Mouse (Mus musculus): ENCODE data around the gene Vrk1.

The Vrk1 gene

DNA sequence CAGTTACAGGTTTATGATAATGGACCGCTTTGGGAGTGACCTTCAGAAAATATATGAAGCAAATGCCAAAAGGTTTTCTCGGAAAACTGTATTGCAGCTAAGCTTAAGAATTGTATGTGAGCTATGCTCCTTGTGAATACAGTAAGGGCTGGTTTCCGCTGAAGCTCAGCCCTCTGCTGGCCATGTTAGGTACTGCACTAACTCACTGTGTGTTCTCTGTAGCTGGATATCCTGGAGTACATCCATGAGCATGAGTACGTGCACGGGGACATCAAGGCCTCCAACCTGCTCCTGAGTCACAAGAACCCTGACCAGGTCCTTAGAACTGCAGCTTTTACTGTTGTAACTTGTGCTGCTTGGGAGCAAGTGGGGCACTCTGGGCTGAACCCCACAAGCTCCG, 45.8 kb downstream of the Vrk1 start:
- peak; percentile 63 to 73 for DNase-seq

DNA sequence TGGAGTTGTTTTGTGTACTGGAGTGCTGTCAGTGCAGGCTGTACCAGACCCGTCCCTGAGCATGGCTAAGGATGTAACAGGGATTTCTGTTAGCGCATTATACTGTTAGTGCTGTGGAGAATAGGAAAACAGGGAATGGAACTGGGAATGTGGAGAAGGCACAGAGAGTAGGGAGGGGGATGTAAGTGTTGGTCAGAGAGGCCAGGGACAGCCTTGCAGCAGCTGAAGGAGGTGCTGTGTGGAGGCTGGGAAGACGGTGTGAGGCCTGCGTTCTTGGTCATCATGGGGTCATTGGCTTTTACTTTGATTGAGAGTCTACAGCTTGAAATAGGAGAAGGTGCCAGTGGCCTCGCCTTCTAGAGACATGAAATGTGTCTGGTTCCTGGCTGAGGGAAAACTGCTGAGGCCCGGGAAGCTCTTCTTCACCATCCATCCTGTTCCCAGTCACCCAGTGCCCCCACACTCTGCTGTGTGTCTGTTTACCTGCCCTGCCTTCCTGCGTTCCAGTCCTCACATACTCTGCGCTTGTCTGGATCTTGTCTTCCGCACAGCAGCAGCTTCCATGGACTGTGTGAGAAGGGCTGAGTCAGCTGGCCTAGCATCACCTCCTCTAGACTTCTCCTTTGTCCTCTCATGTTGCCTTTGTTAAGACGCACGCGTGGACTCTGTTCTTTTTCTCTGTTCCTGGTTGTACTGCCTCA, 50.0 kb downstream of the Vrk1 start:
- DNase-seq, result no peak

DNA sequence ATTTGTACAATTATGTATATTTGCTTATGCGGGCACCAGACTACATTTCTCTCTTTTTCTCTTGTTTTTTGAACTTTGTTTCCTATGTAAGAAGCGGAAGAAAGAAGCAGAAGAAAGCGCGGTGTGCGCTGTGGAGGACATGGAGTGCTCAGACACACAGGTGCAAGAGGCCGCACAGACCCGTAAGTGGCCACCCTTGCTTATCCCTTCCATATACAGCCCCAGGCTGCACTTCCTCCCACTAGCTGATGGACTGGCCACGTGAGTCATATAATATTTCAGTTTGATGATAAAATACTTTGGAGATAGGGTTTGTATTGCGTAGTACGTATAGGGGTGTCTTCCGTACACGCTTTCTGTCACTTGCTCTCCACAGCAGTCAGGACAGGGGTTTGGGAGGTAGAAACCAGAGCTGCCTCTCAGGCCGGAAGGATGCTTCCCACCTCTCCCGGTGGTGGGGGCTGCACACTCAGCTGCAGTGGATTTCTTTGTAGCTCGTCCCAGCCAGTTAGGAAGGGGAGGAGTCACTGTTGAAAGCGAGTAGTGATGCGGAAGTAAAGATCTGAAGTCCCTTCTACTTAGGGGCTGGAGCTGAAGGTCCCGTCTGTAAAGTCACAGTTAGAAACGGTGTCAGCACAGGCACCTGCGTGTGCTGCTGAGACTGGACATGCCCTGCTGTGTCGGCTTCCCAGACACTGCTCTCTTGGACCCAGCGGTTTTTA, 60.6 kb downstream of the Vrk1 start:
- no peak for DNase-seq

DNA sequence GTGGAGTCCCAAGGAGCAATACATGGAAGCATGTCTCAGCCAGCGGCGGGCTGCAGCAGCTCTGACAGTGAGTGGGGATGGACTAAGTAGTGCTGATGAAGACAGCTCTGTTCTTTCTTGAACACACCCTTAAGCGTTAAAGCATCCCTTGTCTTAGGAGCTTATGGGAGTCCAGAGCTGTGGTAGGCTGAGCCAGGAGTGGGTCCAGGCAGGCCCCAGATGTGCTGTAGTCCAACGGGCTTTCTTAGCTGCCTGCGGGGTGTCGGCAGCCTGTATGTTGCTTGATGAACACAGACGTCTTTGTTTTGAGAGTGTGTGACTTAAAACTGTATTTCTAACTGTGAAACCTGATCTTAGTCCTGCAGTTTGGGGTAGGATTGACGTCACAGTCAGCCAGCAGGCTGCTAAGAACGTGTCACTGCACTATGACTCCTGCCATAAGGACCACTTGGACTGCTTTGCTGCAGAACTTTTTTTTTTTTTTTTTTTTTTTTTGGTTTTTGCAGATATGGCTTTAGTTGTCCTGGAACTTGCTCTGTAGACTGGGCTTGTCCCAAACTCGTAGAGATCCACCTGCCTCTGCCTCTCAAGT, 61.6 kb downstream of the Vrk1 start:
- DNase-seq, result no peak

DNA sequence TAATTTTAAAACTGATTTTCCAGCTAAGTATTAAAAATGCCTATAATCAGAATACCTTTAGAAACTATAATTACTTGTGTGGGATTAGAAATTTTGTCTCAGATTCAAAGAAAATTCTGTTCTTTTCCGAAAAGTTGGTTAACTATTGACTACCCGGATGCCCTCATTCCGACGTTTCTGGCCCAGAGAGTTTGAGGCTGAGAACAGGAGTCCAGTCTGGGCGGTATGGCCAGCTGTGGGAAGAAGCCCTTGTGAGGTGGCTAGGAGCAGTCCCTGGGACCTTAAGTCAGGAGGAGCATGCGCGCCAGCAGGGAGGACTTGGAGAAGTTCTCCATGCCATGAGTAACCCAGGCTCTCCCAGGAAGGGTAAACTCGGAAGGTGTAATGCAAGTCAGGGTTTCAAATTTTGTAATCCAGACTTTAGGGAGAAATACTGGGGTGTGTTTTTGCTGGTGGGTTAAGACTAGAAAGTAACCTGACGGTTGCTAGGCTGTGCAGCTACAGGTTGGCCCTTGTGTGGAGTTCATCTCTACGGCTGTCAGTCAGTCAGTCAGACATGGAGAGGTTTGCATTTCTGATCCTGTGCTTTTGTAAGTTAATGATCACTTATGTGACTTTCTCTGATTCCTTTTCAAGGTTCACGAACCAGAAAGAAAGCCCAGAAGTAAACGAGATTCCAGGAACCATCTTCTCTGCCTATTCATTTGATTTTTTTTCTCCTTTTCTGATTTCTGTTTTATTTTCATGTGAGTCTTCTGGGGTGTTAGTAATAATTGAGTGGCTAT, 64.5 kb downstream of the Vrk1 start:
- no peak for DNase-seq

DNA sequence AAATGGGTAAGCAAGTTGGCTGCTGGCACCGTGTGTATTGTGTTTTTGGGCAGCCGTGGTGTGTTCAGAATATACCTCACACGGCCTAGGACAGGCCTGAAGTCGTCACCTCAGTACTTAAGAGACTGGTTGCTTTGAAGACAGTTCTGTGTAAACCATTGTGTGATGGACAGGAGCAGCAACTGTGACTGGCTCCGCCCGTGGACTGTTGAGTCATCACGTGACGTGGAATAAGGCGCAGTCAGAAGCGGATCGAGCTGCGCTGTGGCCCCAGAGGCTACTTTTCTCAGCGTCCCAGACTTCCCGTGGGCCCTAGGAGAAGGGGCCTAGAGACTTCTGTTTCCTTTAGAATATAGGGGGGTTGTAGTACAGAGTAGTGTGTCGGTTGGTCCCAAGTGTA, 66.1 kb downstream of the Vrk1 start:
- DNase-seq, result no peak

DNA sequence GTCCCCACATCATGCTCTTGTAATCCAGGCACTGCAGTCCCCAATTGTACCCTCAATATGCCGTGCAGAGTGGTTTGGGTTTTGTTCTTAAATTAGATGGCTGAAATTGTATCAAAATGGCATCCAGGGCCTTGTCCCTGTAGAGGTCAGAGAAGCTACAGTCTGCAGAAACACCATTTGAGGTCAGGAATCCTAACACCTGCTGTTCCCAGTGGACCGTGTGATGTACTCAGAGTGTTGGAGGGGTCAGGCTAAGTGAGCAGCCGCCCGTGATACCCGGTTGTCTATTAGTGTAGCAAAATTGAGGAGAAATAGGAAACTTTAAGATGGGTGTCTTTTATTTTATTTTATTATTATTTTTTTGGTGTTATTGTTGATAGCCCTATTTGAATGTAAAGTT, 70.5 kb downstream of the Vrk1 start:
- DNase-seq, result no peak

DNA sequence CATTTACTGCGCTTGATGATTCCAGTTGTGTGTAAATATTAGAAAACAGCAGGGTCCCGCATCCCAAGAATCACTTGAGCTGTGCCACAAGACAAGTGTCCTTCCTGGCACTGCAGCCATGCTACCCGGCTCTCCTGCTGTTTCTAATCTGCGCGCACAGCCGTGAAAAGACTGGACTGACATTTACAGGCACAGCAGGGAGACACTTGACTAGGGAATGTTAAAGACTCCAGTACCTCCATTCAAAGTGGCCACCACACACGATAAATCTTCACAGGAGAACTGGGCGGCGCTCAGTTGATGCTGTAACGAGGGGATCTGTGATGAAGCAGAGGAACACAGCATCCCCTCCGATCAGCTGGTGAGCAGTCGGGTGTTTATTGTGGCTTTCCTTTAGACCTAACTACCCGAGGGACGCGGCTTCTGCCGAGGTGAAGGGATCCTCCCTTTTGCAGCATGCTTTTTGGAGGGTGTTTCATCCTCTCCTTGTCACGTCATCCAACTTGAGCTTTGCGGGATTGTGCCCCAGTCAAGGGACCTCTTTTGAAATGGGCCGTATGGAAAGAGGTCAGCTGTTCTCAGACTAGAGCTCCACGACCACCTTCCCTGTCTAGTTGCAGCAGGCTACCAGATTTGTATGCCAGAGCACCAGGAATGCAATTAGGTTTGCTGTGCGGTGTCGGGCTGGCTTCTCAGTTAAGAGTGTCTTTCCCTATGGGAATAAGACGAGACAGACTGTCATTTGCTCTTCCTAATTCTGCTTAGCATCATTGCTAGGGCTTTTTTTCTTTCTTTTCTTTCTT, 71.1 kb downstream of the Vrk1 start:
- DNase-seq, result no peak

DNA sequence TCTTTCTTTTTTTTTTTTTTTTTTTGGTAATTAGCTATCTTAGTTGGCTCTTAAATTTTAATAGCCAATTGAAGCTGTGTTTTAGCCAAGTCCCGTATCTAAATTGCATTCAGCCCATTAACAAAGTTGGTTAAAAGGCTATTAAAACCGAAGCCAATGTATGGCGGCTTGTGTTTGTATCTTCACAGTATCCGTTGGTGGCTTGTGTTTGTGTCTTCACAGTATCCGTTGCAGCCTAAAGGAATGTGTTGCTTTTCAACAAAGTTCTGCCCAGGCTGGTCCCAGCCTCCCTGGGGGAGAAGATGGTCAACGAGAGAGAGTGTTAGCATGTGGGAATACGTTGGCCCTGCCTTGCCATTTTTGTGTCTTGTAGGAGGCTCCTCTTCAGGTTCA, 71.7 kb downstream of the Vrk1 start:
- DNase-seq, result no peak

DNA sequence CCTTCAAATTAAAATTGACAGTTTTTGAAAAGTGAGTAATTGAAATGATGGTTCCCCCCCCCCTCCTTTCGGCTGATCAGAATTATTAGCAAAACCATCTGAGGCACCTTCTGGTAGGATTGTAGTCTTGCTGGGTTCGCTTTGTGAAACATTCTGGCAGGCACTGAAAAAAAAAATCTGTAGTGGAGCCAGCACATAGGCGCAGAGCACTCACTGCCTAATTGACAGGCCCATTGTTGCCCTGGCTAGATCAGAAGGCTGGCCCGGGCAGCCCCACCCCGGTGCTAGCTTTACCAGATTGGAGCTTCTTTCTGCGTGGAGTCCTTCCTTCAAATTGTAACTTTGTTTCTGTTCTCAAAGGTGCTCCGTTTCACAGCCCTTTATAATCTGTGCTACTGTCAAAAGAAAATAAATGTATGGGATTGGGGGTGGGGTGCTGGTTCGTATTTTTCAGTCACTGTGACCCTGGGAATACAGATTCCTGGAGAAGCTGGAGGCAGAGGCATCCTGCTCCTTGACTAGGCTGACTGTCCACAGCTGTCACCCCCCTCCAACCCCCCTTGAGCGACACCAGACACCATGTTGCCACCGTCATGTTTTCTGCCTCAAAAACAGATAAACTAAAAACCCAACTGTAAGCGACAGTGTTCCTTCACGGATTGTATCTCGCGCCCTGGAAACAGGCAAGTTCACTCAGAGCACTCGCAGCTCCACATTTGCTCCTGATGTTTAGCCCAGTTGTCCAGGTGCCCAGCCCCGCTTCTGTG, 72.3 kb downstream of the Vrk1 start:
- DNase-seq, result no peak

DNA sequence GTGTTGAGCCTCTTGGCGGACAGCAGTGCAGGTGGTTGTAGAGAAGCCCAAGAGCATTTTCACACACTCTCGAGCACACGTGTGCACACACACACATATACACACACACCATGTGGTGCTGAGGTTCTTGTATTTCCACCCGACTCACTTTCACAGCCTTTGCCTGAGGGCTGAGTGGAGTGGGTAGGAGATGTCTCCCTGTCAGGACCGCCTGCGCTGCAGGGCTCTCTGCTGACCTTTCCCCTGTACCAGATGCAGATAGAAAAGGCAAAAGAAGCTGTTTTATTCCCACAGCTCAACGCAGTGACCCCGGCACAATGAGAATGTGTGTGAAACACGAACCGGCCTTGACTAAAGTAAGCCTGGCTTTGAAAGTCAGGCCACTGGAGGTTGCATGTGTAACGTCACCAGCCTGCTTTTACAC, 72.9 kb downstream of the Vrk1 start:
- DNase-seq, result no peak

DNA sequence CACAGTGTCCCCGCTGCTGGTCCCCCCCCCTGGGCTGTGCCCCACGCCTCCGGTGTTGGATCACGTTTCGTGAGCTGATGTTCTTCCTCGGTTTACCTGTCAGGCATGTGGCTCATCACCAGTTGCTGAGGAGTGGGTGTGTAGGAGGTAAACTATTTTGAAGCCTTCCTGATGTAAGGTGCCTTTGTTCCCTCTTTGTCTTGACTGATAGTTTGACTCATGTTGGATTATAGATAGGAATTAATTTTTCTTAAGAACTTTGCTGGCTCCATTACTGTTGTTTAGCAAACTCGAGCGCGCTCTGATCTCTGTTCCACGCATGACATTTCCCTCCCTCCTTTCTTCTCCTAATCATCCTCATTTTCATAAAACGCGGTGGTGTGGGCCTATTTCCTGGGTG, 74.1 kb downstream of the Vrk1 start:
- no peak for DNase-seq

DNA sequence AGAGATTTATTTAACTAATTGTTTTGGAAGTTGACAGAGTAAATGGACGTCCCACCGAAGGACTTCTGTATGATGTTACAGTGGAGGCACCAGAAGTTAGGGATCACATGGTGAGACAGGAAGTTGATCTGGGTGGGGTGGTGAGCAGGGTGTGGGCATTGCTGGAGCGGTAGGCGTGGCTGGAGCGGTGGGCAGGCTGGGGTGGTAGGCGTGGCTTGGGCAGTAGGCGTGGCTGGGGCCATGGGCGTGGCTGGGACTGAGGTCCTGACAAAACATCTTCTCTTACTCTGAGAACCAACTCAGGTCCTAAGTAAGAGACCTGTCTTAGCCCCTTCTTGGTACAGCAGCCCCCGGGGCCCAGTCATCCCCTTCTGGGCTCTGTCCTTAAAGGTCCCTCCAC, 84.8 kb downstream of the Vrk1 start:
- no peak for DNase-seq

DNA sequence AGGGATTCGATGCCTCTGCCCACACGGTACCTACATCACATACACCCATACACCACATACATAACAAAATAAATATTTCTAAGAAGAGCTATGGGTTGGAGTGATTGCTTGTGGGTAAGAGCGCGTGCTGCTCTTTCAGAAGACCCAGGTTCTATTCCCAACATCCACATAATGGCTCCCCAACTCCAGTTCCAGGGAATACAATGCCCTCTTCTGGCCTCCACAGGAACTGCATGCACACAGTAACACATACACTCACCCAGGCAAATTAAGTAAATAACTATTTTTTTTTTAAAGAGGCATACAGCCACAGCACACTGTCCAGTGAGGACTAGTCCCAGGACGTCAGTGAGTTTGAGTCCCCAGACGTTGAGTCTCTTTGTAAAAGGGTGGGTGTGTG, 92.0 kb downstream of the Vrk1 start:
- no peak for DNase-seq

DNA sequence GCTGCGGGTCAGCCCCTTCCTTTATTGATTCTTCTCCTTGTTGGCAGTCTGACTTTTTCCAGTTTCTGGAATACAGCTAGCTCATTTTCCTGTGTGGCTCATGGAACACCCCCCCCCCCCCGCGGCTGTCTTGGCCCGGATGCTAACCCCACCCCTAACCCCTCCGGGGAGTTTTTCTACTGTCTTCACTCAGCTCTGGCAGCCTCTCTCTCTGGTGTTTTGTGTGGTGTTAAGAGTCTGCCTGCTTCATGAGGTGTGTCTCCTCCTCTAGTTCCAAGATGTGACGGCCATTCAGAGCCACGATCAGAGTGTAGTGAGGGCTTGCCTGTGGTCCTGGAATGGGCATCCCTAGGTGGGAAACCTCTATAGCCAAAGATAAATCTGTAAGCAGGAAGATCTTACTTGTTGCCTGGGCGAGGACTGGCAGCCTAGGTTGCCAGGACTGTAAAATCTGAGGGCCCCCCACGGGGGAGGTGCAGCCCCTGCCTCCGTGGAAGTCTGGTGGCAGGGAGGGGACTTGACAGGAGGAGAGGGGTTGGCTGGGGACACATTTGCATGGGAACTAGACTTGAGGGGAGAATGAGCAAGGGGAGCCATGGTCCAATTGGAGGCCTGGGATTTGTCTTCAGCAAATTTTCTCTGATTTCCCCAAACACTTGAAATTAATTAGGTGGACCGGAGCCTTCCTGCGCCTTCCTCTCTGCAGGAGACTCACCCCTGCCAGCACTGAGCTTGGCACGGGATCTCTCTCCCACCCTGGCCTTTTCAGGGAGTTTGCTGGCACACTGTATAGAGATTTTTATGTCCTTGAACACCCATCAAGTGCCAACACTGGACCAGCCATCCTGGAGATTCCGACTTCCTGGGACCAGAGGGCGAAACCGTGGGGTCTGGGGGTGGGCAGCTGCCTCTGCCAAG, 93.0 kb downstream of the Vrk1 start:
- DNase-seq, result no peak

DNA sequence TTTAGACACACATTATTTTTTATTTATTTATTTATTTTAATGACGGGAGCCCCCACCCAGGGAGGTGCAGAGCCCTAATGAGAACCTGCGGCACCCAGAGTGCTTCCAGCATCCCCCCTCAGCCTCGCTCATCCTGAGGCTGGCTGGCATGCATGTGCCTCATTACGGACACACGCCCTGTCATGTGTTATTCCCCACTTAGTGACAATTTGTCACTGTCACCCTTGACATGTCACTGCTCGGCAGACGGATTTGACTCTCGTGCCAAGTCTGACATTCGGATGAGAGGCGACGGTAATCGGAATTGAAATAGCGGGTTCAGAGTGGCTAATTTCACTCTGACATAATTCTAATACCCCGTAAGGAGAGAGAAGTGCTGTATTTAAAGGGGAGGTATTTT, 97.2 kb downstream of the Vrk1 start:
- no peak for DNase-seq

DNA sequence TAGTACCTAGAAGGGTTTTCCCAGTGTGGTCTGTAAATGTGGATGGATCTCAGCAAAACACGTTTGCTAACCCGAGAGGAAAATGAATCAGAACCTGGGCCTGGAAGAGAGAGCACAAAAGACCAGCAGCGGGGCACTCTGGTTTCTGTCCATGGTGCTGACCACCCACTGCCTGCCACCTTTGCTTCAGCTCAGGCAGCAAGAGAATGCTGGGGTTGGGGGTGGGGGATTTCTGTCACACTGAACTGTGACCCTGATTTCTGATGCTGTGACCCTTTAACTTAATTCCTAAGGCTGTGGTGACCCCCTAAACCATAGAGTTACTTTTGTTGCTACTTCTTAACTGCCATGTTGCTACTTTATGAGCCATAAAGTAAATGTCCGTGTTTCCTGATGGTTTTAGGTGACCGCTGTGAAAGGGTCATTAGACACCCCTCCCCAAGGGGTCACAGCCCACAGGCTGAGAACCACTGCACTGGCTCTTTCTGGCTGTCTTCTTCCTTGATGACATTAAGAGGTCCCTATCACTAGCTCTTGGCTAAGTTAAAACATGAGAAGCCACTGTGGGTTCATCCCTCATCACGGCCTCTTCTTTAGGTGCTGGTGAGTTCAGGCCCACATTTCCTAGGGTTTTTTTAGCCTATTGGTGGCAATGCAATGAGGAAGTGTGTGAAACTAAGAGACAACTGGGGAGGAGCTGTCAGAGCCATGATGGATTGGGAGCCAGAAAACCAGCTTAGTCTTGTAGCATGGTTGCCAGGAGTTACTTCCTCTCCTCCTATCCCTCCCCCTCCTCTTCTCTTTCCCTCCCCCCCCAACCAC, 105.3 kb downstream of the Vrk1 start:
- DNase-seq, result peak in 1 of 2 experiments; percentile 11

DNA sequence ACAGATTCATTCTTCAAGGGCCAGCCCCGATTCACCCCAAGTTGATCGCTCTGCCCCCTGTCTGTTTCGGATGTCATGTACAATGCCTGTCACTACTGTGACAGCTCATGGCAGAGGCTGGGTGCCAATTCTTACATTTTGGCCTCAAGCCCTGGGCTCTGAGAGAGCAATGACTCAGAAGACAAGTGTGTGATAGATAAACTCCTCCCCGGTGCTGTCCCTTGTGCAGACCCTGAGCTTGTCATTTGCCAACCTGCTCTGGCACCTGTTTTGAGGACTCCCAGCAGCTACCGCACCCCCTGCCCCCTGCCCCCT, 105.8 kb downstream of the Vrk1 start:
- no peak for DNase-seq

DNA sequence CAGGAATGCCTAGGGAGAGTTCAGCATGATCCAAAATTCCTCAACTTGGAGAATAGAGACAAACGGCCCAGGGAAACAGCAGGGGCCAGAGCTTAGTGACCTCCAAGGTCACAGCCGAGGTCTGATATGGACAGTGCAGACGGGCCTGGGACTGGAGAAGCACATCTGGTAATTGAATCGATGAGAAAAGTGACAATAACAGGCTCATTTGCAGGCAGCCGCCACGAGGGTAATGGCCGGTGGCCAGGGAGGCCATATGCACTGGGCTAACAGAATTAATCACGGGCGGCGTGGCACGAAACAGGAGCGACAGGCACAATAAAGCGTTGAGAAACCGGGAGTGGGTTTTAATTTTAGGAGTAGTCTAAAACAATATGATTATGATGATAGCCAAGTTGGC, 113.2 kb downstream of the Vrk1 start:
- no peak for DNase-seq

DNA sequence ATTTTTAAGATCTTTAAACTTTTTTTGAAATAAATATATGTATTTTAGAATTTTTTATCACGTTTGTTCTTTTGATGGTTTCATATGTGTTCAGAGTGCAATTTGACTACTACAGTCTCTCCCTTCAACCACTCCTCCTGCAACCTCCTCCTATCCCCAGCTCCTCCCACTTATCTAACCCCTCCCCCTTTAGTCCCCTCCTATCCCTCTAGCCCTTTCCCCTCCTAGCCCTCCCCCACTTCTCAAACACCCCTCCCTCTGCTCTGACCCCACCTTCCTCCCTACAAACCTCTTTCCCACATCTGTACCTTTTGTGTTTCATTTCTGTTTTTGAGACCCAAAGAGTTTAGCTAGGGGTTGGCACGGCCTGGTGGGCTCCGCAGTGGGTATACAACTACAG, 114.6 kb downstream of the Vrk1 start:
- DNase-seq, result no peak

Measured in thymus, postnatal 36 days (tissue).